Mouse (Mus musculus) liver, postnatal 0 days (tissue): ENCODE data around the gene Abce1. TPM values are rescaled to one million over a fixed set of nuclear protein-coding genes. Genes with fewer than 3 reads are reported as not detected.
A peak's percentile ranks its signal among the peaks of the same experiment; 100 is the strongest.

Source experiments
- ATAC-seq: fragments of 200-750 bp; cut with Nextera tagmentation; 2 replicates; pipeline ENCODE4 v1.8.0; 2017; ENCODE audit warnings: mild to moderate bottlenecking, moderate library complexity
- DNase-seq: peaks from one replicate; pipeline ENCODE4 v3.0.0-alpha.2; 2016
- H3K27ac ChIP-seq: fragments of 300-500 bp; sonication (generic); 2 replicates; pipeline ENCODE4 v1.5.1; 2014; ENCODE audit warnings: antibody characterized with exemption, moderate library complexity, mild to moderate bottlenecking, low read depth
- H3K27me3 ChIP-seq: fragments of 300-500 bp; sonication (generic); 2 replicates; pipeline ENCODE4 v1.6.1; 2014; ENCODE audit warnings: low read length, control low read depth, mixed read lengths; ENCODE audit not compliant: insufficient read depth
- H3K36me3 ChIP-seq: fragments of 300-500 bp; sonication (generic); replicated peaks from 2 replicates; pipeline ENCODE4 v1.6.1; 2014; ENCODE audit warnings: mild to moderate bottlenecking, control low read depth, low read length, moderate library complexity, mixed read lengths; ENCODE audit not compliant: insufficient read depth
- H3K4me1 ChIP-seq: fragments of 300-500 bp; sonication (generic); 2 replicates; pipeline ENCODE4 v1.6.1; 2014; ENCODE audit warnings: antibody characterized with exemption, mild to moderate bottlenecking, control low read depth; ENCODE audit not compliant: insufficient read depth
- H3K4me2 ChIP-seq: fragments of 300-500 bp; sonication (generic); 2 replicates; pipeline ENCODE4 v1.6.1; 2014; ENCODE audit warnings: low read depth, mild to moderate bottlenecking, low read length, moderate library complexity, mixed read lengths
- H3K4me3 ChIP-seq: fragments of 300-500 bp; sonication (generic); 2 replicates; pipeline ENCODE4 v1.5.1; 2014; ENCODE audit warnings: low read depth, low read length
- H3K9ac ChIP-seq: fragments of 300-500 bp; sonication (generic); replicated peaks from 2 replicates; pipeline ENCODE4 v1.6.1; 2014; ENCODE audit warnings: mild to moderate bottlenecking, moderate library complexity
- H3K9me3 ChIP-seq: fragments of 300-500 bp; sonication (generic); 2 replicates; pipeline ENCODE4 v1.6.1; 2016; ENCODE audit warnings: mild to moderate bottlenecking, control low read depth, low read length, mixed read lengths
- CTCF ChIP-seq: sonication (generic); IDR thresholded peaks from 2 replicates; pipeline ENCODE4 v1.5.1; 2016; ENCODE audit warnings: antibody characterized with exemption, low read depth
- EP300 ChIP-seq: IDR thresholded peaks from 2 replicates; pipeline ENCODE4 v1.6.1; 2016; ENCODE audit warnings: antibody characterized with exemption, low read depth, mild to moderate bottlenecking
- WGBS: fragments of 180-500 bp; shearing (Covaris S2); extraction: QIAGEN DNeasy Blood & Tissue Kit; methylation state at CpG from one replicate; pipeline ENCODE4 v1.1.7; 2014; ENCODE audit not compliant: insufficient replicate concordance; 5-methylcytosine and 5-hydroxymethylcytosine counted together
- polyA plus RNA-seq: library from polyadenylated mRNA; unstranded; fragments of >200 nt; fragmentation: Nextera tagmentation; extraction: Ambion mirVana; gene quantifications from 2 replicates; pipeline ENCODE4 v1.2.1, GENCODE M21; 2015

Abce1 gene
- polyA plus RNA-seq, 1 experiment from 2014 or later: 29.6 TPM

DNA sequence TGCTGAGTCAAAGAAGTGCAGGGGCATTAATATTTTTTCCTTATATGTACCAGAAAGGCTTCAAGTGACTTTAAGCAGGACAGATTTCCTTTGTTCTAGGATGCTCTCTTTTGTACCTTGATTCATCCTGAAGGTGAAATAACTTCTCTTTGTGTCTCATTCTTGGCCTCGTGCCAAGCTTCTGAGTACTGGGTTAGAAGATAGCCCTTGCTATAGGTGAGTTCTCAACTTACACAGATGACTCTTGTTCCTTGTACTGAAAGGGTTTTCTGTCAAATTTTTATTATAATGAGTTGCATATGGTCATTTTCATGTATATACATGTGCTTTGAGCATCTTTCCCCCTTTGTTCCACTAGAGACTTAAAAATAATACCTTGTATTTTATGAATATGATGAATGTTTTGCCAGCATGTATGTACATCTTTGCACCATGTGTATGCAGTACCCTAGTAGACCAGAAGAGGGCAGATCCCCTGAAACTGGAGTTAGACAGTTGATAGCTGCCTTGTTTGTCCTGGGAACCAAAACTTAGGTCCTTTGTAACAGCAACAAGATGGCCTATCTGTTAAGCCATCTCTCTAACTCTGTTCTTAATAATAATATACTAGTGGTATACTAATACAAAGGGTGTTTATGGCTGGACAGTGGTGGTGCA, 61.3 kb downstream of the Abce1 start:
- H3K36me3 ChIP-seq: peaks cover 43% of the 10 kb centered on the region
- no peak overlapping the region for H3K4me3 ChIP-seq
- TF ChIP-seq CTCF (peak; percentile 76), EP300 (no peak)
- H3K4me1 ChIP-seq: 0 out of 2 replicates have a peak, but pooled peaks cover 3% of the 10 kb centered on the region
- ATAC-seq (peak; percentile 60), DNase-seq (peak; percentile 35)
- H3K4me2 ChIP-seq: no peak overlapping the region
- H3K27ac ChIP-seq: no peak overlapping the region
- WGBS: 78% methylated on average over 1 of the region's 1 CpGs
- no peaks in the 10 kb centered on the region for H3K27me3 ChIP-seq
- H3K9me3 ChIP-seq: no peaks in the 10 kb centered on the region
- H3K9ac ChIP-seq: no peak overlapping the region

- H3K9ac ChIP-seq: no peak overlapping the region
- H3K4me1 ChIP-seq: 0 out of 2 replicates have a peak, but pooled peaks cover 3% of the 10 kb centered on the region
- 90% methylated on average over 4 of the region's 4 CpGs for WGBS
- no peak overlapping the region for H3K4me3 ChIP-seq
- no peak overlapping the region for H3K4me2 ChIP-seq
- ATAC-seq (no peak), DNase-seq (no peak)
- TF ChIP-seq EP300: no peak
- no peaks in the 10 kb centered on the region for H3K27me3 ChIP-seq
- peaks cover 42% of the 10 kb centered on the region for H3K36me3 ChIP-seq
- H3K9me3 ChIP-seq: no peaks in the 10 kb centered on the region
- no peak overlapping the region for H3K27ac ChIP-seq
Observed at GRCm38 (mm10) chr8:79649569-79649968, 62.0 kb downstream of the Abce1 start.

GRCm38 (mm10) chr8:79641119-79641518, 70.4 kb downstream of the Abce1 start:
- Histone ChIP-seq H3K27ac (0 out of 2 replicates have a peak overlapping the region, but pooled peaks have one; percentile 18), H3K4me3 (peak overlapping the region; percentile 87), H3K4me2 (peak overlapping the region; percentile 80), H3K4me1 (peaks cover 22% of the 10 kb centered on the region), H3K36me3 (peaks cover 22% of the 10 kb centered on the region; the same call in 1 of the 2 replicates), H3K27me3 (no peaks in the 10 kb centered on the region), H3K9ac (peak overlapping the region; percentile 91), H3K9me3 (no peaks in the 10 kb centered on the region)
- DNase-seq (no peak), ATAC-seq (no peak)
- 18% methylated on average over 1 of the region's 1 CpGs for WGBS
- TF ChIP-seq CTCF (no peak), EP300 (no peak)

DNA sequence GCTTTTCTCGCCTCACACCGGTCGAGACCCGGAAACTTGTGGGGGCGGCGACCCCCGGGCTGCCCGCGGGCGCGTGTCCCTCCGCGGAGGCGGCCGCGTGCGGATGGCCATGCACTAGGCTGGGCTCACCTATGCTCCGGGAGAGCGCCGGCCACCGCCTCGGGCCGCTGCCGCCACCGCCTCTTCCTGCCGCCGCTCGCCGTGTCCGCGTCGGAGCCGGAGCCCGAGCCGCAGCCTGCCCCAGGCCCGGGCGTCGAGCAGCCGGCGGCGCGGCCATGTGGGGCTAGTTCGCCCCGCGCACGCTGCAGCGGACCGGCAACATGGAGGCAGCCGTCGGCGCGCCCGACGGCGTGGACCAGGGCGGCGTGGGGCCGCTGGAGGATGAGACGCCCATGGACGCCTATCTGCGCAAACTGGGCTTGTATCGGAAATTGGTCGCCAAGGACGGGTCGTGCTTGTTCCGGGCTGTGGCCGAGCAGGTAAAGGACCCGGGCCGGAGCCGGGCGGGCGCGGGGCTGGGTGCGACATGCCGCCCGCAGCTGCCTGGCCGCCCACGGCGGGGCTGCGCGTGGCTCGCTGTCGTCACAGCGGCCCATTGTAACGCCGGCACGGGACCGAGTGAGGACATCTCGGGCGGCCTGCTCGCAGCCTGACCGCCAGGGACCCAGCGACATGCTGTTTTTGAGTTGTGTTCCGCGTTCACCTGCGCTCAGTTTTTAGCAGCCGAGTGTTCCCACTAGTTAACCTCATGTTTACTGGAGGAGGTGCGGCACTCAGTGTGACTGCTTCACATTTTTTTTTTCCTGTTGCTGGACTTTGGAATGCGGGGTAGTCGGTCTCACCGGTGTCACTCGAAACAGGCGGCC, 71.7 kb downstream of the Abce1 start, which contains the start of gene Otud4:
Gene Otud4 (plus strand): TSS at position 33 of the 866 bp plus-strand sequence.
- Histone ChIP-seq H3K4me1 (peaks cover 22% of the 10 kb centered on the region), H3K27me3 (no peaks in the 10 kb centered on the region), H3K4me2 (peak within 1 kb of the TSS; percentile 80), H3K36me3 (peaks cover 14% of the 10 kb centered on the region; the same call in 1 of the 2 replicates), H3K4me3 (peak within 1 kb of the TSS; percentile 87), H3K9ac (peak within 1 kb of the TSS; percentile 91), H3K27ac (peak within 1 kb of the TSS; percentile 99), H3K9me3 (0 out of 2 replicates have a peak, but pooled peaks cover 4% of the 10 kb centered on the region)
- no peak for TF ChIP-seq EP300
- TF ChIP-seq CTCF: no peak
- ATAC-seq (peak; percentile 39), DNase-seq (peak; percentile 73)
- WGBS: under 1% methylated on average over 83 of the region's 103 CpGs

DNA sequence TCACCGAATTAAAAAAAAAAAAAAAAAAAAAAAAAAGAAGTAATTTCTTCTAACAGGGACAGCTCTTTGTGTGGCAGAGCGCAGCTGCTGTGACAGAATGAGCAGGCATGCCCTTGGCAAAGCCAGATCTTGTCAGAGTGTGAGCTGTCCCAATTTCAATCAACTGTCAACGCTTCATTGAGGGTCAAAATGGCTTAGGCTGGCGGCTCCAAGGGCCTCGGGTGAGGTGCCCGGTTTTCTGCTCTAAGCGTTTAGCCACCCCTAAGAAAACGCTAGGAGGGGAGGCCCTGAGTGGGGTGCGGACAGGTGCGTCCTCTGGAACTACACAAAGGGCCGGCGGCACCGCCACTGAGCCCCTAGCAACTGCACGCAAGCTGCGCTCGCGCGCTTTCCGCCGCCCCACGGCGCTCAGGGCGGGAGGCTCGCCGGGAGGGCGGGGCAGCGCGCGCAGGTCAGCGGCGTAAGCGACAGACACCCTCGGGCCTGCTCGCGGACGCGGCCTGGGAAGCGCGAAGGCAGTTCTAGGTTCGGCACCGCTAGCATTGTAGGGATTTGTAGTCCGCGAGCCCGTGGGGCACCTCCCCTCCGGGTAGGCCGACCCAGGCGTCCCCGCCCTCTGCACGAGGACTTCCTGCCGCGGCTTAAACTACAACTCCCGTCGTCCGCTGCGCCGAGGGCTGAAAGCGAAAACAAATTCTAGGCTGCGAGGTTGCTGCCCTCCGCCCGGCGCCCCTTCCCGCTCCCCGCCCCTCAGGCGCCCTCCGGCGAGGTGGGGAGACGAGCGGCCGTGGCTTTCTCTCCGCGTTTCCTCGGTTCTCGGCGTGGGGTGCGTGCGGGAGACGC, 72.6 kb downstream of the Abce1 start:
- Histone ChIP-seq H3K9ac (peak overlapping the region; percentile 91), H3K9me3 (peaks cover 9% of the 10 kb centered on the region; the same call in 1 of the 2 replicates), H3K27me3 (no peaks in the 10 kb centered on the region), H3K36me3 (peaks cover 7% of the 10 kb centered on the region; the same call in 1 of the 2 replicates), H3K27ac (peak overlapping the region; percentile 99), H3K4me2 (peak overlapping the region; percentile 80), H3K4me1 (peaks cover 22% of the 10 kb centered on the region), H3K4me3 (peak overlapping the region; percentile 87)
- no peak for TF ChIP-seq CTCF
- DNase-seq (peak; percentile 98), ATAC-seq (peak; percentile 97)
- under 1% methylated on average over 72 of the region's 77 CpGs for WGBS
